Mouse (Mus musculus): ENCODE data around the gene Bag6.

DNA sequence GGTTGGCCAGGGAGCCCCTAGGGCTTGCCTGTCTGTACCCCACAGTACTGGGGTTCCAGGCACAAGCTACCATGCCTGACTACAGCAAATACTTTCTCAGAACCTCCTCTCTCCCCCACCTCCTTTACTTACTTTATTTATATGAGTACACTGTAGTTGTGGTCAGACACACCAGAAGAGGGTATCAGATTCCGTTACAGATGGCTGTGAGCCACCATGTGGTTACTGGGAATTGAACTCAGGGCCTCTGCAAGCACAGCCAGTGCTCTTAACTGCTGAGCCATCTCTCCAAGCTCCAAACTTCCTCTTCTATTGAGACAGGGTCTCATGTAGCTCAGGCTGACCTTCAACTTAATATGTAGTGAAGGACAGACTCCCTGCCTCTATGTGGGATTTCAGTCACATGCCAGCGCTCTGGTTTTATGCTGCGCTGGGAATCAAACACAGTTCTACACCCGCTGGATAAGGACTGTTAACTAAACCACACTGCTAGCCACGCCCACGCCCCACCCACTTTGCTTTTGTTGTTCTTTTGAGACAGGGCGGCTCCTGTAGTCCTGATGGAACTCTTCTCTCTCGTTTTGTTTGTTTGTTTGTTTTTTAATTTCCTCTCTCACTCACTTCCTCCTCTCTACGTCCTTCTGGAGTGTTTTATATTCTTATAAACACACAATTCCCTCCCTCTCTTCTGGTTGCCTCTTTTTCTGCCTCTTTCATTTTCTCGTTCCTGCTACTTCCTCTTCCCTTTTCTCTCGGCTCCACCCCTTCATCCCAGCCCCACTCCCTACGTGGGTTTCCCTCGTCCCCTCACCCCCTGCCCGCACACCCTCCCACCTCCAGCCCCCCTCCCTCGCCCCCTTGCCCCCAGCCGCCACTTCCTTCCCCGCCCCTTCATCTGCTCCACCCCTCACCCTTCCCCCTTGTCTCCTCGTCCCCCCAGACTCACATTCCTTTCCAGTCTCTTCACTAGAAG lies 50.9 kb downstream of the Bag6 start:
- TF ChIP-seq CTCF (IDR thresholded peaks at IDR 0.05; ENCODE audit: low read depth) (no peak), EP300 (IDR thresholded peaks at IDR 0.05; ENCODE audit: low read depth) (no peak)
